Mouse (Mus musculus): Measurements from ENCODE around the gene Mtif3.

Mtif3 gene
- long read RNA-seq, experiment 1, full-length matches to known transcripts: 32 of 43 reads
- long read RNA-seq, experiment 1, partial matches to known transcripts: 7 of 43 reads
- long read RNA-seq, experiment 1, other reads (novel, unspliced or antisense): 4 of 43 reads
- long read RNA-seq, experiment 2, full-length matches to known transcripts: 33 of 61 reads
- long read RNA-seq, experiment 2, partial matches to known transcripts: 22 of 61 reads
- long read RNA-seq, experiment 2, other reads (novel, unspliced or antisense): 6 of 61 reads

DNA sequence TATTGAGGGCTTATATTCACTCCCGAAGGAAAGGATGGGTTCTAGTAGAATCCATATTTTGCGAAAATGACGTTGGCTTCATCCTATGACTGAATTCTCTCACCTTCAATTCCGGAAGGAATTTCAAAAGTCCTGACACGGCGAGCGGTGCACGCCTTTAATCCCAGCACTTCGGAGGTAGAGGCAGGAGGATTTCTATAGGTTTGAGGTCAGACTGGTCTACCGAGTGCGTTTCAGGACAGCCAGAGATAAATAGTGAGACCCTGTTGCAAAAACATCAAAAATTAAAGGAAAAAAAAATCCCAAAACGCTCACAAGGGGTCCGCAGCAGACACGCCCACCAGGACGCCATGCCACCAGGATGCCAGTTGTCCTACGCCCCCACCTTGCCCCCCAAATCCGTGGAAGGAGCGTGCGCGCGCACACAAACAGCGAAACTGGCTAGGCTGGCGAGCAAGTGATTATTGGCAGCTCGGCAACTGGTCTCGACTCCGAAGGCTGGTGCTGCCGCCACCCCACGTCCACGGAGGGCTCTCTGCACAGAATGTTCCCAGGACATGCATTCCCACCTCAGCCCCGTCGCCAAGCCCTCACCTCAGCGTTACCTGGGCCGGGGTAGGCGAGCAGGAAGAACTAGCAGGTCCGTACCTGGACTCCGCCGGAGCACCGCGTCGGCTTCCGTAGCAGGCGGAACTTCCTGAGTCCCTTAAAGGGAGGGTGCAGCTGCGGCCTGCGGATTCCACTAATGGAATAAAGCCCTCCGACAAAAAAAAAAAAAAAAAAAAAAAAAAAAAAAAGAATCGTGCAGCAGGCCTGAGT, at the start of gene Mtif3:
Mtif3 (minus strand) TSS at position 683 of the 819 bp plus-strand sequence.
- intact Hi-C loops (cut with DNase I): loop anchor here (1.0 kb wide), 1 partner anchor 15 kb away; the partner anchor contains the start of gene Gtf3a

DNA sequence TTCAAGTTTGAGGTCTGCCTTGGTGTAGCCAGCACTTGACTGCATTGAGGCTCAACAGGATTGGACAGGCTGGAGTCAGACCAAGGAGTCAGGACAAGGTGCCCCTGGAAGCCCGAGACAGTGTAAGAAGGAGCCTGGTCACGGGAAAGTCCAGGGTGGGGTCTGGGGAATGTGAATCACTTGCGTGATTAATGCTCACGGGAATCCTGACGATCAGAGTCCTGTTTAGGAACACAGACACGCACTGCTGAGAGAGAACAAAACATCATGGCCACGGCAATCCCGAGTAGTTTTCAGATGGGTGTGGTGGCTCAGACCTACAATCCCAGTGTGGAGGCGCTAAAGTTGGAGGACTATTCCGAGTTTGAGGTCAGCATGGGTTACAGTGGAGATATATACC, 47.7 kb upstream of the Mtif3 start:
- intact Hi-C loops (cut with DNase I): no loop called here

DNA sequence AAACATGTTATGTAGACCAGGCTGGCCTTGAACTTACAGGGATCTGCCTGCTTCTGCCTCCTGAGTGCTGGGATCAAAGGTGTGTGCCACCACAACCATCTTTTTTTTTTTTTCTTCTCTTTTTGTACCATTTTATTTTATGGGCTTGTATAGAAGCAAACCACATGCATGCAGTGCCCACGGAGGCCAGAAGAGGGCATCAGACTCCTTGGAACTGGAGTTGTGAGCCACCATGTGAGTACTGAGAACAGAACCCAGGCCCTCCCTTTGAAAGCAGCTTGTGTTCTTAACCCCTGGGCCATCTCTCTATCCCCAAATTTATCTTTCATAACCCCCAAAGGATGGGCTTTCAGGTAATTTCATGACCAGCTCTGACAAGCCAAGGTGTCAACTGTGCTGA, 39.7 kb upstream of the Mtif3 start:
- intact Hi-C loops (cut with DNase I): no loop called here

DNA sequence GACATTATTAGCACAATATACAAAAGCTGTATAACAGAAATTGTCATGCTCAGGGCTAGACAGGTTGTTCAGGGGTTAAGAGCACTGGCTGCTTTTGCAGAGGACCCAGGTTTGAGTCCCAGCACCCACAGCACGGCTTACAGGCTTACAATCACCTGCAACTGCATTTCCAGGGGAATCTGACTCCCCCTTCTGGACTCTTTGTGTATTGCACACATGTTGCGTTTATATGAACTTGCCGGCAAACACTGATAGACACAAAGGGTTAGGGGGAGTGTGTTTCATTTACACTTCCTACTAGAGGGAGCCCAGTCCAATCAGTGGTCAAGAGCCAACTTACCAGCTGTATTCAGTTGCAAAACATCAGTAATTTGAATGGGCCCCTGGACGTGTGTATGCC, 37.7 kb upstream of the Mtif3 start:
- intact Hi-C loops (cut with DNase I): no loop called here

DNA sequence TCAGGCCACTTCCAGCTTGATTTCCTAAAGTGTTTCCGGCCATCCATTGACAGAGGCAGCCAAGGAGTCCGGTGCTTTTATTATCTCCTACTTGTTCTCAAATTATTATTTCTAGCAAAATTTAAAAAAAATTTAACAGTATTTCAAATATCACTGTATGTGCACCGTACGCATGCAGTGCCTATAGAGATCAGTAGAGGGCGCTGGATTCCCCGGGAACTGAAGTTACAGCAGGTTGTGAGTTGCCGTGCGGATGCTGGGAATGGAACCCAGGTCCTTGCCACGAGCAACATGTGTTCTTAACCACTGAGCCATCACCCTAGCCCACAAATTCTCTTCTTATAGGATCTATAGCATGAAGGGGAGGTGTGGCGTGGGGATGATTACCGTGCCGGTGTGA, 35.2 kb upstream of the Mtif3 start:
- intact Hi-C loops (cut with DNase I): no loop called here

DNA sequence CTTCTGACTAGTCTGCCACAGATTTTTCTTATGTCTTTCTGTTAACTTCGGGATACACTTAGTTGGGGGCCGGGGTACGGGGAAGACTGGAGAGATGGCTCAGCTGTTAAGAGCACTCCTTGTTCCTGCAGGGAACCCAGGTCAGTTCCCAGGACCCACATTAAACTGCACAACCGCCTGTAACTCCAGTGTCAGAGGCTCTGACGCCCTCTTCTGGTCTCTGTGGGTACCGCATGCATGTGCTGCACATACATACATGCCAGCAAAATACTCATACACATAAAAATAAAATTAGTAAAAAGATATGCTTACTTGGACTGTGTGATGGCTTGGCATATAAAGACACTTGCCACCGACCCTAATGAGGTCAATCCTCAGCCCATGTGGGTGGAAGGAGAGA, 33.2 kb upstream of the Mtif3 start:
- intact Hi-C loops (cut with DNase I): no loop called here

DNA sequence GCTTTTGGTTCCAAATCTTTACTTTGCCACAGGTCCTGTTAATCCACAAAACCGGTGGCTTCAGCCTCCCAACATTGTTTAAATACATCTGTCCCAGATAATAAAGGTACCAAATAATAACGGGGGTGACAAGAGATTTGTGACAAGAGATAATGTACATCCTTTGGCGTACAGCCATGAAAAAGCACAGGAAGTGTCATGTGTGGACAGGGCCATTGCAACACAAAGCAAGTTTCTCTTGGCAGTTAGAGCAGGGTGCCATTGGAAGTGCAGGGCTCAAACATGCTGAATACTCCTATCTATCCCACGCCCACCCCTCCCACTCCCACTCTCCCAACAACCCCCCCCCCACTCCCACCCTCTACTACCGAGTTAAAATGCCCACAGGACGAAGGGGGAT, 31.4 kb upstream of the Mtif3 start:
- intact Hi-C loops (cut with DNase I): no loop called here

DNA sequence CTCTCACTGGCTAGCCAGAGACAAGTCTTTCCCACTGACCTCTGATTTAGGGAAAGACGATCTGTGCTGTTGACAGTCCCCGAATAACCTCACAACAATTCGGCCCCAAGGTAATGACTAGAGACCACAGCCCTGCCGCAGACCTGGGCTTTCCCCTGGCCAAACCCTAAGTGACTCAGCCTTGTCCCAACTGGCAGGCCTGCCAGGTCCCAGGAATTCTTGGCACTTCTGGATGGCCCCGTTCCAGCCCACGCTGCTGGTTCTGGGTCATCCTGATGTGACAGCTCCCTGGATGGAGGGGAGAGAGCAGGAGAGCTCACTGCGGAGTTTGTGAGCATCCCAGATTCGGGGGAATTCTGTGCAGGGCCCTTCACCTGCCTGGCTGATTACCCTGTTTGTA, 29.9 kb upstream of the Mtif3 start:
- intact Hi-C loops (cut with DNase I): no loop called here

DNA sequence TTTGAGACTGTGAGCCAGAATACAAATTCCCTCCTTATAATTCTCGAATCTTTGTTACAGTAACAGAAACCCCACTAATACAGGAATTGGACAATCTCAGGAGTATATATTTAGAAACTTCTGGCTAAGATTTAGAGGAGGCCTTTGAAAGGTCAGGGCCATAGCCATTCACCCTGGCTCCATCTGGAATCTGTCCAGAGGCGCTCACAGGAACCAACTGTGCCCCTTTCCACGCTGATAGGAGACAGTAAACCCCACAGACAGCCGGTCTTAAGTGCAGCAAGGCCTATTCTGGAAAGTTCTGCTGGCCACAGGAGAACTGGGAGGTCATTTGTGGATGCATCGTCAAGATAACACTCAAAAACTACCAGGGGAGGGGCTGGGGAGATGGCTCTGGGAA, 25.5 kb upstream of the Mtif3 start:
- intact Hi-C loops (cut with DNase I): loop anchor here (10.0 kb wide), 1 partner anchor 86 kb away; the partner anchor contains the start of genes Lnx2 and Polr1d

DNA sequence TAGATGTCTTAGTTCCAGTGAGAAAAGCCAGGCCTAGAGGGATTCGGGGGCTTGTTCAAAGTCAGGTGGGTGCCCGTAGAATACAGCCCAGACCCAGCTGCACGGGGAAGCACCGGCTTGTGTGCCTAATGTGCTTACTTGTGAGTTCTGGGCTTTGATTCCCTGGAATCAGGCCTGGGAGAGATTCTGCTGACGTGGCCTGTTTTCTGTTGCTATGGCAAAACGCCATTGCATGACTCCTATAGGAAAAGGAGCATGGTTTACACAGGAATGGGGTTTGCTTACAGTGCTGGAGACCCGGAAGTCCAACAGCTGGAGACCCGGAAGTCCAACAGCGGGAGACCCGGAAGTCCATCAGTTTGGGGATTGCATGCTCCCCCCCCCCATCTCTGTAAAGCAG, 24.0 kb upstream of the Mtif3 start:
- intact Hi-C loops (cut with DNase I): loop anchor here (10.0 kb wide), 1 partner anchor 87 kb away; the partner anchor contains the start of genes Lnx2 and Polr1d

DNA sequence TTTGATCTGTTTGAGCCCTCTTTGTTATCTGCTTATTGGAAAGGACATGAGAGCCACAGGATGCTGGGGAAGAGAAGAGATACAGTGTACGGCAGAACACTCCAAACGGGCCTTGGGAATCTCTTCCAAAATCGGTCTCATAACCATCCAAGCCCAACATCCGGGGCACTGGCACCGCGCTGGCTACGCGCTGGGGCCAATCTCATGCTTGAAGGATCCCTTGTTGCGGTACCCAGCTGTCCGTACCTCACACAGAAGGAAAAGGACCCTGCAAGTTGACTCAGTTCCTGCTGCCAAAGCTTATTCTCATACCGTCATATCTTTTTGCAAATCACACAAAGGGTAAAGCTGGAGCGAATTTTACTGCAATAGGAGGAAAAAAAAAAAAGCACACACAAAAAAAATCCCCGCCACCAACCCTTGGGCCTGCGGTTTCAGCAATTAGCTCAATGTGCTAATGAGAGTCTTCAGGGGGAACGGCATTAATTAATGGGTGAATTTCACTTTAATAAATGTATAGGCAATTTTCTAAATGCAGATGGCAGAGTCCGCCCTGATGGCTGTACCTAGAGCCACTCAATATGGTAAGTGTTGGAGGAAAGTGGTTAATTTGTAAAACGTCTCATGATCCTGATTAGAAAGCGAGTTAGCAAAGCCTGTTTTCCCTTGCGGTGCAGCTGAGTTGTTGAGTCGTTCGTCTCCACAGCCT, 22.3 kb upstream of the Mtif3 start:
- intact Hi-C loops (cut with DNase I): loop anchor here (10.0 kb wide), 1 partner anchor 89 kb away; the partner anchor contains the start of genes Lnx2 and Polr1d

DNA sequence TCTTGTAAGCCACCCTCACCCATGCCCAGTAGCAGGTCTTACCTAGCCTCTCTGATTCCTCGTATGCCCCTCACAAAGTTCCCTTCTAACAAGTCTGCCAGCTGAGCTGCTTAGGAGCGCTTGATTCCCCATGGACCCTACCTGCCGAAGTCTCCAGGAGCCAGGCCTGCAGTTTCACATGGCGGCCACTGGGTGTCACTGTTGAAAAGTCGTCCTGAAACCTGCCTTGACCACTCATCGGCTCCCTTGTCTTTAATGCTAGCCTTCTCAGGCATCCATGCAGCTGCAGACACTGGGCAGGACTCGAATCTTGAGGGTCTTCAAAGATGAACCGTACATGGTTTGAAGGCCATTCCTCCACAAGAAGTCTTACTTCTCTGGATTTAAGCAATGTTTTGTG, 19.6 kb upstream of the Mtif3 start:
- intact Hi-C loops (cut with DNase I): loop anchor here (10.0 kb wide), 1 partner anchor 92 kb away; the partner anchor contains the start of genes Lnx2 and Polr1d

DNA sequence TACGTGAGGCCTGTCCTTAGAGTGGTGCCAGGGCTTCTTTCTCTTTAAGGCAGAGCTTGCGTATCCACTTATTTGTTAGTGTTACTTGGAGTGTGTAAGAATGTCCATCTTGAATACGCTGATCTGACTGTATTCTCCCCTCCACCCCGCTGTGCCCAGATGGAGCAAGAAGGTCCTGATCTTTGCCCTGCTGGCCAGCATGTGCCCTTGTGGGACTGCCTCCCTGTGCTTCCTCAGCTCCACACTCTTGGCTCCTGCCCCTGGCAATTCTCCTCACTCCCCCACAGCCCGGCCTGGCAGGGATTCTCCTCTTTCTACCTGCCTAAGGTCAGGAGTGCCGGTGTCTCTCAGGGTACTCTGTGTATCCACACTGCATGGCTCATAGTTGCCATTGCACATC, 17.8 kb upstream of the Mtif3 start:
- intact Hi-C loops (cut with DNase I): loop anchor here (10.0 kb wide), 1 partner anchor 93 kb away; the partner anchor contains the start of genes Lnx2 and Polr1d

DNA sequence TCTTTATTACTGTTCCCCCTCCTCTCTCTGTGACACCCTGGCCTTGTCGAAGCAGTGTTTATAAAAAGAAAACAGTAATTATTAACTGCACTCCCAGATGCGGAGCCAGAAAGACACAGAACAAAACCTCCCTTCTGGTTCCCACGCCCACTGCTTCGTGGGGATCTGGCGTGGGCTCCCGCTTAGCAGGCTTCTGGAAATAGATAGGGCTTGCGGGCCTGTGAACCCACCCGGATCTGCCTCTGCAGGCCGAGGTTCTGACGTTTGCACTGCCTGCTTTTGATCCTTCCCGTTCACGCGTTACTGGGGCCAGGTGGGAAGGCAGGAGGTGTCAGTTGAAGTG, 11.2 kb upstream of the Mtif3 start:
- intact Hi-C loops (cut with DNase I): no loop called here

DNA sequence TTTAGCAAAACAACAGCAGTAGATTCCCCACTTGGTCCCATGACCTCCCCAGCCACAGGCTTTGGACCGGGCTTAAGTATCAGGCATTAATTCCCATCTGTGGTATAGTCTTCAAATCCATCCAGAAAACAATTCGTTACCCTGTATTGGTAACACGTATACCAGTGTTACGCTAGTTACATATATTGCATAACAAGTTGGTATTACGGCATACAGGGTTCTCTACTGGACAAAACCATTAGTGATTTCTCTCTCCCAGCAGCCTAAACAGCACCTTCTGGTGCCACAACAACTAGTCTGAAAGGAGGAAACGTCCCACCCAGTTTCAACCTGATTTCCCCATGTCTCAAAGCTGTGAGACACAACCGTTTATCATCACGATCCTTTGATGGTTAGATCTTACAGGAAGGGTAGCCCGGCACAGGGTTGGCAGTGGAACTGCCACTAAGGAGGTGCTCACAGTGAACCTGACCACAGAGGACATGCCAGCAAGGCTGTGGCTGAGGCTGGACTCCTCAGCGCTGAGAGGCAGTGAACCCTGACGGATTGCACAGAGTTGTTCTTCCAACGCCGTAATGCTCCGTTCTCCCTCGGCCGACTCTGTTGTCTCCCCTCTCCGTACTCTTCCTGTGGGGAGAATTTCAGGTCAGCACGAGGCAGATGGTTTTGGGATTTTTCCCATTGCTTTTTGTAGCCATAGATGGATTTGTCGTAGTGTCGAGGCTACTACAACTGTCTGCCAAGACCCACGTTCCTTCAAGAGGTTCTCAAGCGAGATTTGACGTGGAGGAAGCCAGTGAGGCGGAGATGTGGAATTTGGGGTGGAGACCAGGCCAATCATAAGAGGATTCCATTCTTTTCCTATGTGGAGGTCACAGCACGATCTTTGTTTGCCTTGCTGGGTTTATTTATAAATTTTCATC, 10.5 kb upstream of the Mtif3 start:
- intact Hi-C loops (cut with DNase I): no loop called here

DNA sequence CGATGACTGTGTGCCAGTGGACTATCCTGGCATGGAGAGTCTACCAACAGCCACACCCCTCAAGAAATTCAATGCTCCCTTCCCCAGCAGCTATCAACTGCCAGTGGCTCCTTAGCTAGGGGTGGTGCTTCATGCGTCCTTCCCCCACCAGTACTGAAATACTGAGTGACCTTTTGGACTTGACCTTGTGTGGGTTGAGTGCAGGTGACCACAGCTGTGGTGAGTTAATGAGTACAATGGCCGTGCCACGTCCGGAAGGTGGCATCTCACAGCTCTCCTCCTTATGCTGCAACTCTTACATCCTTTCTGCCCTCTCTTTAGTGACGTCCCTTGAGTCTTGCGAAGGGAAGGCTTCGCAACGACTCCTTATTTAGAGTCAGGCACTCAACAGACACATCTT, 9.8 kb upstream of the Mtif3 start:
- intact Hi-C loops (cut with DNase I): no loop called here

DNA sequence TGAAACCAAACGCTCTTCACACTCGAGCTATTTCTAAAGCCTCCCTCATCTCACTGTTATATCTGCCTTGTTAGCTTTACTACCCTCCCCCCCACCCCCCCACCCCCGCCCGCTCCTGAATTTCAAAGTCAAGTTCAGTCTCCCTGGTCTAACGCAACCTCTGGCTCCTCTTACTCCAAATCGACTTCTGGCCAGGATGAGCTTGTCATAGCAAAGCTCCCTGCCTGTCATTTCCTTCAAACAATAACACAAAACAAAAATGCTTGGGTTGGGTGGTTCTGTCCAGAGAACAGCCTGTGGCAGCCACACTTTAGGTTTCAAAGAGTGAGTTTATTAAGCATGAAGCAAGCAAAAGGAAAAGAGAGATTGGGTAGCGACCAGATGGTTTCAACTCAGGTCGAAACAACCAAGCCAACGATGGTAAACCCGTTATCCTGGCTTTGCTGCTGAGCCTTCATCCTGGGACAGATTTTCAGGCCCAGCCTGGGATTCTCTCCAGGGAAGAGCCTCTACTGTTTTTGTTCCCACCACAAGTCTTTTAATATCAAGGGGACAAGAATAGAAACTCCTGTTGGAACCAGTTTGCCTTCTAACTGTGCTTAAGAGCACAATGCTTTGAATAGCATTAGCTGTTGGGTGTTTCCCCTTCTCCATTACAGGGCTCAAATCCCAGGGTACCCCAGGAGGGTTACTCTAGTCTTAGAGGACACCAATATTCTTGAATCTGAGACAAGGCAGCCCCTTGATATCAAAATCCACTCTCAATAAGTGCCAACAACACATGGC, 8.4 kb upstream of the Mtif3 start:
- intact Hi-C loops (cut with DNase I): no loop called here

DNA sequence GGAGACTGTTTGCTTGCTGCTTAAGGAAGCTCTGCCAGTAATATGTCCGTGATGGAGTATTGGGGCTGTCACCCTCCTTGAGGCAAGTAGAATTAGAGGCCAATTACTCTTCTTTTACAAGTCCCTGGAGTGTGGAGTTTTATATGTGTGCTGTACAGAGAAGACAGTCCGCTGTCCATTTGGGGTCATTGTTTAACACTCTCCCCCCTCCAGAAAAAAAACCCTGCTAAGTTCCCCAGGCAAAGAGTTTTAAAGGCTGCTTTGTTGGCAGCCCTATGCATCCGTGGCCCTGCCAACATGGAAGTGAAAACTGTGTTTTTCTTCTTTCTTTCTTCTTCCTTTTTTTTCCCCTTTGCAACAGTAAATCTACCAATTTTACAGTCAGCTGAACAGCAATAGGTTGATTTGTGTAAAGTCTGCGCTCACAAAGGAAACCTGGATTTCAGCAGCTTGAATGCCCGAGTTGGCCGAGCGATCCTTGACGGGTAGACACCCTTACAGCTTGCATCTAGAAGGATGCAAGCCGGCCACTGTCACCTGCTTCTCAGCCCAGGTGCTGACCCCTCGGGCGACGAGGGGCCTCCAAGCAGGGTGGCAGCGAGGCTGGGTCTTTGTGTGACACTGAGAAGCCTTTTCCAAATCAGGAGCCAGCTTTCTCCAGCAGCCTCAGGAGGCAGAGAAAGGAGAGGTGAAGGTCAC, 5.2 kb upstream of the Mtif3 start:
- intact Hi-C loops (cut with DNase I): no loop called here

DNA sequence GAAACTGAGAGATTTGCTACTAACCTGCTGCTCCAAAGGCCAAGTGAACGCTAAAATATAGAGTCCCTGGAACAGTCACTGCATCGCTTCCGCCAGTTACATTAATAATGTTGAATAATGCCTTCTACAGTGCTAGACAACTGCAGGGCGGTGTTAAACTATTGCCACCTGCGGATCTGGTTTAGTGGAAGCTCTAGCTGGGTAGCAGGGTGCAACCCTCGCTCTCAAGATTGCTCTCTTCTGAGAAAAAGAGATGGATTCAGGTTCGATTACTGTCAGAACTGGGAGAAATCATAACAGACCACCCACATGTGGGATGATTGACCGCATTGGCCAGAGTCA, 308 bp upstream of the Mtif3 start:
- intact Hi-C loops (cut with DNase I): loop anchor here (1.0 kb wide), 1 partner anchor 16 kb away; the partner anchor contains the start of gene Gtf3a

All from adrenal gland (tissue).